Mouse (Mus musculus): Measurements from ENCODE around the gene Bean1. TPM values are rescaled to one million over a fixed set of nuclear protein-coding genes. Genes with fewer than 3 reads are reported as not detected.
"Not testable (repeated sequence)": the region's sequence is repeated elsewhere in the genome, so short reads cannot be mapped to it uniquely, and the experiment has no call there.

The Bean1 gene
- polyA plus RNA-seq, 1 experiment: 0.66 TPM

GRCm38 (mm10) chr8:104249442-104249996, 79.3 kb downstream of the Bean1 start:
- Histone ChIP-seq H3K36me3 (ENCODE audit: control insufficient read depth, insufficient read depth, low read length) (no peaks in the 10 kb centered on the region), H3K27me3 (replicated peaks; ENCODE audit: control insufficient read depth, insufficient read depth, low read length) (no peaks in the 10 kb centered on the region), H3K4me1 (ENCODE audit: control insufficient read depth, insufficient read depth, low read length) (no peaks in the 10 kb centered on the region; the same call in 1 of the 2 replicates), H3K4me3 (ENCODE audit: insufficient read depth, low read depth, low read length) (no peak overlapping the region), H3K27ac (ENCODE audit: insufficient read depth, low read depth, low read length) (no peak overlapping the region)
- WGBS: 83% methylated on average over 7 of the region's 7 CpGs
- no peak for DNase-seq
- TF ChIP-seq CTCF (conservative IDR thresholded peaks at IDR 0.05; ENCODE audit: insufficient read depth, insufficient read length, low read depth, low read length) (no peak), POLR2A (IDR thresholded peaks at IDR 0.05; ENCODE audit: low read depth, low read length) (no peak)

- whole genome bisulfite sequencing: 4% methylated on average over 41 of the region's 41 CpGs
- H3K27ac ChIP-seq (ENCODE audit: insufficient read depth, low read depth, low read length): no peak within 1 kb of the TSS
- no peaks in the 10 kb centered on the region for H3K27me3 ChIP-seq (replicated peaks; ENCODE audit: control insufficient read depth, insufficient read depth, low read length)
- no peaks in the 10 kb centered on the region; the same call in 1 of the 2 replicates for H3K4me1 ChIP-seq (ENCODE audit: control insufficient read depth, insufficient read depth, low read length)
- TF ChIP-seq CTCF (conservative IDR thresholded peaks at IDR 0.05; ENCODE audit: insufficient read depth, insufficient read length, low read depth, low read length) (0 out of 2 replicates have a peak, but pooled peaks have one; percentile 25), POLR2A (IDR thresholded peaks at IDR 0.05; ENCODE audit: low read depth, low read length) (peak; percentile 42)
- H3K4me3 ChIP-seq (ENCODE audit: insufficient read depth, low read depth, low read length): peak within 1 kb of the TSS; percentile 77
- H3K36me3 ChIP-seq (ENCODE audit: control insufficient read depth, insufficient read depth, low read length): no peaks in the 10 kb centered on the region
- DNase-seq: peak; percentile 93
Measured at GRCm38 (mm10) chr8:104250439-104251367, 80.5 kb downstream of the Bean1 start, which contains the start of gene Cklf. Gene Cklf (plus strand): TSS chr8:104250861.

GRCm38 (mm10) chr8:104251461-104251860, 81.2 kb downstream of the Bean1 start:
- 0% methylated on average over 7 of the region's 7 CpGs for WGBS
- Histone ChIP-seq H3K36me3 (ENCODE audit: control insufficient read depth, insufficient read depth, low read length) (no peaks in the 10 kb centered on the region), H3K27me3 (replicated peaks; ENCODE audit: control insufficient read depth, insufficient read depth, low read length) (no peaks in the 10 kb centered on the region), H3K4me3 (ENCODE audit: insufficient read depth, low read depth, low read length) (peak overlapping the region; percentile 34), H3K27ac (ENCODE audit: insufficient read depth, low read depth, low read length) (no peak overlapping the region), H3K4me1 (ENCODE audit: control insufficient read depth, insufficient read depth, low read length) (no peaks in the 10 kb centered on the region; the same call in 1 of the 2 replicates)
- DNase-seq: peak; percentile 35
- TF ChIP-seq CTCF (conservative IDR thresholded peaks at IDR 0.05; ENCODE audit: insufficient read depth, insufficient read length, low read depth, low read length) (no peak), POLR2A (IDR thresholded peaks at IDR 0.05; ENCODE audit: low read depth, low read length) (no peak)

GRCm38 (mm10) chr8:104253016-104253415, 82.8 kb downstream of the Bean1 start:
- H3K36me3 ChIP-seq (ENCODE audit: control insufficient read depth, insufficient read depth, low read length): no peaks in the 10 kb centered on the region
- H3K4me1 ChIP-seq (ENCODE audit: control insufficient read depth, insufficient read depth, low read length): no peaks in the 10 kb centered on the region; the same call in 1 of the 2 replicates
- no peak for TF ChIP-seq POLR2A (IDR thresholded peaks at IDR 0.05; ENCODE audit: low read depth, low read length)
- TF ChIP-seq CTCF (conservative IDR thresholded peaks at IDR 0.05; ENCODE audit: insufficient read depth, insufficient read length, low read depth, low read length): peak; percentile 48
- WGBS: 87% methylated on average over 3 of the region's 3 CpGs
- peak; percentile 12 for DNase-seq
- no peaks in the 10 kb centered on the region for H3K27me3 ChIP-seq (replicated peaks; ENCODE audit: control insufficient read depth, insufficient read depth, low read length)
- no peak overlapping the region for H3K27ac ChIP-seq (ENCODE audit: insufficient read depth, low read depth, low read length)
- no peak overlapping the region for H3K4me3 ChIP-seq (ENCODE audit: insufficient read depth, low read depth, low read length)

- H3K4me1 ChIP-seq (ENCODE audit: control insufficient read depth, insufficient read depth, low read length): not testable (repeated sequence)
Measured at GRCm38 (mm10) chr8:104261802-104262201, 91.6 kb downstream of the Bean1 start.

GRCm38 (mm10) chr8:104264271-104264935, 94.2 kb downstream of the Bean1 start:
- not testable (repeated sequence) for DNase-seq; H3K27me3 ChIP-seq (replicated peaks; ENCODE audit: control insufficient read depth, insufficient read depth, low read length); H3K4me3 ChIP-seq (ENCODE audit: insufficient read depth, low read depth, low read length); H3K27ac ChIP-seq (ENCODE audit: insufficient read depth, low read depth, low read length); H3K4me1 ChIP-seq (ENCODE audit: control insufficient read depth, insufficient read depth, low read length); H3K36me3 ChIP-seq (ENCODE audit: control insufficient read depth, insufficient read depth, low read length)
- 97% methylated on average over 22 of the region's 22 CpGs for WGBS

More at GRCm38 (mm10) chr8:104261802-104262201, 91.6 kb downstream of the Bean1 start:
- not testable (repeated sequence) for DNase-seq; H3K36me3 ChIP-seq (ENCODE audit: control insufficient read depth, insufficient read depth, low read length); H3K4me3 ChIP-seq (ENCODE audit: insufficient read depth, low read depth, low read length); H3K27me3 ChIP-seq (replicated peaks; ENCODE audit: control insufficient read depth, insufficient read depth, low read length); H3K27ac ChIP-seq (ENCODE audit: insufficient read depth, low read depth, low read length)
- 94% methylated on average over 5 of the region's 5 CpGs for WGBS

- DNase-seq: no peak
- Histone ChIP-seq H3K36me3 (ENCODE audit: control insufficient read depth, insufficient read depth, low read length) (no peaks in the 10 kb centered on the region), H3K4me3 (ENCODE audit: insufficient read depth, low read depth, low read length) (no peak overlapping the region), H3K4me1 (ENCODE audit: control insufficient read depth, insufficient read depth, low read length) (no peaks in the 10 kb centered on the region), H3K27ac (ENCODE audit: insufficient read depth, low read depth, low read length) (no peak overlapping the region), H3K27me3 (replicated peaks; ENCODE audit: control insufficient read depth, insufficient read depth, low read length) (no peaks in the 10 kb centered on the region)
- TF ChIP-seq CTCF (conservative IDR thresholded peaks at IDR 0.05; ENCODE audit: insufficient read depth, insufficient read length, low read depth, low read length): no peak
- TF ChIP-seq POLR2A (IDR thresholded peaks at IDR 0.05; ENCODE audit: low read depth, low read length): no peak
Measured at GRCm38 (mm10) chr8:104268368-104268767, 98.1 kb downstream of the Bean1 start.

Other genes with a start within 250 kb of the Bean1 start
- 45.1 and 48.5 TPM in 2 replicates for gene Cdh5, start 68.8 kb upstream of the Bean1 start, polyA plus RNA-seq (2012; rRNA removed)
- gene Tk2, start 78.1 kb downstream of the Bean1 start, polyA plus RNA-seq (2012; rRNA removed): 20.6 and 21.0 TPM in 2 replicates
- 4.3 and 5.4 TPM in 2 replicates for gene Cklf, start 80.4 kb downstream of the Bean1 start, polyA plus RNA-seq (2012; rRNA removed)
- gene Cmtm2a, start 122.7 kb downstream of the Bean1 start, polyA plus RNA-seq (2012; rRNA removed): 0.16 and 0.28 TPM in 2 replicates
- not detected in 2 replicates for gene Gm45711, start 139.6 kb downstream of the Bean1 start, polyA plus RNA-seq (2012; rRNA removed)
- gene Cmtm1, start 139.7 kb downstream of the Bean1 start, polyA plus RNA-seq (2012; rRNA removed): not detected in 2 replicates
- not detected in 2 replicates for gene Gm11020, start 151.1 kb downstream of the Bean1 start, polyA plus RNA-seq (2012; rRNA removed)
- gene Cmtm2b, start 151.8 kb downstream of the Bean1 start, polyA plus RNA-seq (2012; rRNA removed): 0.18 TPM in 1 of 2 replicates, not detected in the other
- gene Cmtm3, start 169.0 kb downstream of the Bean1 start, polyA plus RNA-seq (2012; rRNA removed): 53.3 and 60.4 TPM in 2 replicates
- 31.4 and 32.4 TPM in 2 replicates for gene Cmtm4, start 225.4 kb downstream of the Bean1 start, polyA plus RNA-seq (2012; rRNA removed)

All from kidney, adult 2 months (tissue).